Mouse (Mus musculus) gastrocnemius, adult 8-10 months (tissue): ENCODE measurements at regions not wholly inside any gene's neighbourhood (a gene's known extent, or its start where the extent isn't known, plus 50 kb on each side); places are given as distances from the start of the nearest gene placed in this dataset.

Experiments used
- DNase-seq, 2 experiments: peaks; one replicate each; pipeline ENCODE4 v3.0.0; 2022; ENCODE audit warnings: low spot score in 2 of 2

GRCm38 (mm10) chr3:52644178-52645128 lies 372.6 kb downstream of the Cog6 start:
- no peak for DNase-seq

GRCm38 (mm10) chr3:52643796-52644177 lies 373.2 kb downstream of the Cog6 start:
- DNase-seq = no peak

- DNase-seq = no peak
Observed at GRCm38 (mm10) chr3:52643100-52643551, 373.9 kb downstream of the Cog6 start.

DNA sequence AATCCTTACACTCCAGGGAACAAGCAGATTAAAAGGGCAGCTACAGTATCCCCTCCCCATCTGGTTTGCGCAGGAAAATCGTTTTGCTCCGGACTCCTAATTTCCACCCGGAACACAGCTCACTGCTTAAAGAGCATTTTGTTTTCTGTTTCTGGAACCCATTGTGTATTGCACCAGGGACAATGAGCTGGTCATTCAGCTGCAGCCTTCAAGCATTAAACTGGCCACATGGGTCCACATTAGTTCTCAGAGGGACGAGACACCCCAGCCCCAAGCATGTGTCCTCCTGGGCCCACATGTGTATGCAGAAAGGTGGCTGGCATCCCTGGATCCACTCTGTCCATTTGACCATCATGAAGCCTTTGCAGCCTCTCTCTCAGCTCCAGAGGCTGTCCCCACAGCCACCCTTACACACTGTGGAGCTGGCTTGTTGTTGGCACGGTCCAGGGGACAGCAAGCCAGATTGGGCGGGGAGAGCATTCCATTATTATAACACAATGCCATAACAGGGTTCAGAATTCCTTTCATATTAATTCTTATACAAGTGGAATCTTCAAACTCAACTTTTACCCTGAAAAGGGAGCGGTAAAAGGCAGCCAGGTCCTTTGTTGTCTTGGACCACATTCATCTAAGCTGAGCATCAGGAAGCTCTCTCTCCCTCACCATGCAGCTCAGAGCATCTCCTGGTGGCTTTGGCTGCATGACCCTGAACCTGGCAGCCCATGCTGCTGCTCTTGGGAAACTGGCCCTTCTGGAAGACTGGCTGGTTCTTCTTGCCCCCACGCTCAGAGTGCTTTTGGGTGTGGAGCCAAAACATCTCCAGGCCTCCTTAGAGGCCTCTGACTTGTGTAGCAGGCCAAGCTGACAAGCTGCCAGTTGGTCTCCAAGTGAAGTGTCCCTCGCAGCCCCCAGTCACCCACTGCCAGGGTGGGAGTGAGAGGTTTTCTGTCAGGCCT lies 373.4 kb downstream of the Foxo1 start:
- DNase-seq = peak; percentile 60 to 67

DNA sequence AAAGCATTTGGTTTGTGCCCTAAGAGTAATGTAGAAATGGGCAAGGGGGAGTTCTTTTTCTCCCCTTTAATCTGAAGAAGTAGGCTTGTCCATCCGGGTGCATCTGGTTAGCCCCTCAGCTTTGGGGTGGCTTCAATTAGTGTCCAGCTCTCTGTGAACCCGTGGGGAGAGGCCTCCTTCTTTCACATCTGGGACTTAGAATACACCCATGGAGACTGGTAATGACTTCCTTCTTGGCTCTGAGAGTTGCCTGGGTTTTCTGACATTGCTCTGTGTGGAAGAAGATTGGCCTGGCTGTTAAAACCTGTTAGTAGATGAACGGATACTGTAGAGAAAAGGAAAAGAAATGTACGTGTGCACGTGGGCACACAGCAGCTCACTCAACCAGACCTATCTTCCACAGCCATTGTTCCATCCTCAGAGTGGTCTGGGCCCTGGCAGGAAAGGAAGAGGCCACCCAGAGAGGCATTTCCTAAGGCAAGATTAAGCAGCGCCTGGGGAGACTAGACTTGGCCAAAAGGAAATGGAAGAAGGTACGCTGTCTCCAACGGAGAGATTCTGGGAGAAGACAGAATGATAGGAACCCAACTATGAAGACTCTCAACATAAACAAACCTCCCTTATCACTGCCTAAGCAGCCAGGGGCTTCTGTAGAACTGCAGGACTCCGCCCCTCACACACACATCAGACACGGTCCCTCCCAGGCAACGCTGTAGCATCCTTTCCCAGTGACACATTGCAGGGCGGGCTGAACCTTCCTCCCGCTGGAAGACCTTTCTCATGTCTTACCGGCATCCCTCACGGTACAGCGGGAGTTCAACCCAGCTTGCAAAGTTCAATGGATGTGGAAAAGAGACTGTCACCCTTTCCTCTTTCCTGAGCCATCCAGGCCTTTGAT lies 372.4 kb downstream of the Foxo1 start:
- DNase-seq = no peak

DNA sequence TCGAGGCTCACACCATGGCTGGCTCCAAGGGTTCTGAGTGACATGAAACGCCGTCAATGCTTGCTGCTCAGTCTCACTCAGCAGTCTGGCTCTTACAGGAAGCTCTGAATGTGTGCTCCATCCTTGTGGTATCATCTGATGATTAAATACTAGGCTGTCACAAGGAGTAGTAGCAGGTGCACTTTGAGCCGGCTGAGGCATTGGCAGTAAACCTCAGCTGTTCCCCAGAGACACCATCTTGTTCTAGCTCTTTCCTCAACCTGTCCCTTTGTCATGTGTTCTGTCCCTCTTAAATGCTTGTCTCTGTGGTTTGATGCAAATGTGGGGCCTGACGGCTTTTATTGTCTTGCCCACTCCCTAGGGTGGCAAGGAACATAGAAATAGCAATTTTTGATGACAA lies 370.7 kb downstream of the Foxo1 start:
- DNase-seq = no peak

DNA sequence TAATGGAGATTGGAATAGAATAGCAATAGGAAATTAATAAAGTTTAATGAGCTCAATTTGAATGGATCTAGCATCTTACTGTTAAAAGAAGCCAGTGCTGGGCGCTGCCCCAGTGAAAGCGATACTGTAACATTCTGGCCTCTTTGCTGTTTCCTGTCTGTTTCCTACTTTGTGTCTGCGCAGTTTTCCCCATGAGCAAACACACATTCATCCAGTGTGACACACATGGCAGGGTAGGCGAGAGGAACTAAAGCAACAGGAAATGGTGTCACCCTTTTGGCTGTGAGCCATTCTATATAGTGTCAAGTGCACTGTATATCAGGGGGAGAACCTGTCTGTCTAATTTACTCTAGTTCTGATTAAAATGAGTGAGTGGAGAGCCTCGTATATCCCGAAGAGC lies 366.2 kb downstream of the Foxo1 start:
- DNase-seq = no peak

DNA sequence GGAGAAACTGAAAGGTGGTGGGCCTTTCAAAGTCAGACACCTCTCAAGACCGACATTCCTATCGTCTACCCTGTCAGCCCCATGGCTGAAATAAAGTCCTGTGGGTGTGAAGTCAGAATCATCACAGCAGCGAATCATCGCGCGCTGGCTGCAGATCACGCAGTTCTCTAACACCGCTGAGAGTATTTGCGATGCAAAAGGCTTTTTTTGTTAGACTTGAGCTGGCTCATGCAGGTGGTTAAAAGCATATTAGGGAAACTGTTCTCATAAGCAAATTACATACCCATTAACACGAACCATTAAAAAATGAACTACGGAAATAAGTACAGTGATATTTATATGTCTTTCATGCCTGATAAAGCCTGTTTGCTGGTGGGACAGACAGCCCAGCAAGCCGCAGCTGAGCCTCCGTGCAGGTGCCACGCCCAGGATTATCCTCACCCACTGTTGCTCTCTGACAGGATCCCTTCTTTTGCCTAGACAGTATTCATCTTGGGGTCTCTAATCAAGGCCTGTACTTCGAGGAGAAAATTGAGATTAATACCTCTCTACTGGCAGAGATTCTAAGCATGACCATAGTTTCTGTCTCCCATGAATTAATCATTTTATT lies 365.5 kb downstream of the Foxo1 start:
- DNase-seq = no peak

DNA sequence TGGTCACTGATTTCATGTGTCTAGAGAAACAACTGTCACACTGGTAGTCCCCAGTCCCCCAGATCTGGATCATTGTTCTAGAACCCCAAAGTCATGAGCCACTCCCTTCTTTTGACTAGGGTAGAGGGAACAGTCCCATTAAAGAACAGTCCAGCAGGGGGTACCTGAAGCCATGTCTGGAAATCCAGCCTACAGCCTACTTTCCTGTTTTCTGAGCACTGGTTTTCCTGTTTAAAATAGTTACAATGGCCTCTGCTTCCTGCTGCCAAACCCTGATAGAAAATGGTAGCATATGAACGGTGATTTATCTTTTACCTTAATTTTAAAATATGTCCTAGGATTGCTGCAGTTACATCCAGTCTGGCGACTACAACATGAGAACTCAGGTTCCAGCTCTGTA lies 364.5 kb downstream of the Foxo1 start:
- DNase-seq = no peak

- DNase-seq = no peak
Observed at GRCm38 (mm10) chr3:52630209-52630608, 362.1 kb downstream of the Foxo1 start.

GRCm38 (mm10) chr3:52625125-52625524 lies 357.0 kb downstream of the Foxo1 start:
- DNase-seq = no peak

DNA sequence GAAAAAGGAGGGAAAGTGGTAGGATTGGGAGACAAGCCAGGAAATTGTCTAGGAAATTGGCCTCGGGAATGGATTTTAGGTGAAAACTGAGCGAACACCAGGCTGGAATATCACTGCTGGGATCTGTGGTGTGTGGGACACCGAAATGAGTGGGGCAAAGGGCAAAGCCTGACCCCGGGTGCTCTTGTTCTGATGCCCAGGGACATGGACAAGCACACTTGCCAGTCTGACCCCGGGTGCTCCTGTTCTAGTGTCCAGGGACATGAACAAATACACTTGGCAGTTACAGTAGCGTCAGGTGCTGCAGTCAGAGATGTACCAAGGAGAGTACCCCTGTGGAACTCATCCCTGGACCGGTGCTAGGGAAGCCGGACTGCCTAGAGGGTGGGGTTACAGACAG lies 354.4 kb downstream of the Foxo1 start:
- no peak for DNase-seq

DNA sequence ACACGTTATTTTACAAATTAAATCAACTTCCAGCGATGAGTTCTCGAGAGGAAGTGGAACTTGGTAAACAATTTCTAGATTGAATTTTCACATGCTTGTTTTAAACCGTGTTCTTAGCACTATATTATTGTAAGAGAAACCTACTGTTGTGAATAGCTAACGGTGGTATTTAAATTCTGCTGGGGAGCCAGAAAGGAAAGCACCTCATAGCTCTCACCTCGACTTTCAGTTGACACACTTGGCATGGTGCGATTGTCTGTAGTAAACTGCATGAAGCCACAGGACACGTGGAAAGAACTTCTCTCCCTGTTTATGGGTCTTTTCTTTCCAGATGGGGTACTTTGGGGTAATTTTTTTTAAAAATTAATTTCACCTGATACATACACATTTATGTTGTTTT lies 353.8 kb downstream of the Foxo1 start:
- no peak for DNase-seq

DNA sequence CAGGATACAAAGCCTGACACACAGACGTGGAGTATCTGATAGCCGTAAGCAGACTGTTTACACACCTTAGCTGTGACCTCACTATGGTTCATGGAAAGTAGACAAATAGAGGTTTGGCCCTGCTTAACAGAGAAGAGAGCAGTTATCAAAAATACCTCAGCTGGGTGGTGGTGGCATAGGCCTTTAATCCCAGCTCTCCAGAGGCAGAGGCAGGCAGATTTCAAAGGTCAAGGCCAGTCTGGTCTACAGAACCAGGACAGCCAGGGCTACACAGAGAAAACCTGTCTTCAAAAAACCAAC lies 350.7 kb downstream of the Foxo1 start:
- no peak for DNase-seq

GRCm38 (mm10) chr3:52618212-52618924 lies 350.2 kb downstream of the Foxo1 start:
- DNase-seq = no peak

DNA sequence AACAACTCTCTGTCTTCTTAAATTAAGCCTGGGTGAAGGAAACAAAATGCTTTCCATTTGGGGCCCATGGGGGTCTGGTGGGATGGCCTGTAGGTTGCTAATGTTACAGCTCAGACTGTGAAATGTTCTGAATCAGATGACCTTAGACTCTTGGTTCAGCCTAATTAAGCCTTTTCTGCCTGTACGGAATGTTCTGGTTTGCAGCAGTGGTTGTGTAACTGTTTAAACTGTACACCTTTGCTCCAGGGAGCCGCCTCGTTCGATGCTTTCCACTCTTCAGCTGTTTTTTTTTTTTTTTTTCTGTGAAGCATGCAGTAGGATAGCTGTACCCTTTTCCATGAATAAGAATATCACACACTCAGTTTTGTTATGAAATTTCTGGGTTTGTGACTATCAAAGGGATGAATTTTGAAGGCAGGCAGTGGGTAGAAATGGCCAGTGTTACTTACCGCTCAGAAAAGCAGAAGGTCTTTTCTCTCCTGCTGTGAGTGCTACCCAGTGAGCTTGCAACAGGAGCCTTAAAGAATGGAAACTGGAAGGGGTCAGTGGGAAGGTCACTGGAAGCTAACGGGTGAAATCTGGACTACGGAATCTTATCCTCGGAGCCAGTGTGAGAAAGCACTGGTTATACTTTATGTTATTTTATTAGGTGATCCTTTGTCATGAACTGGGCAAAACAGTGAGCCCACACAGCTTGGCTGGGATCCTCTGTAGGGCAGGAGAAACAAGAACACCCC lies 349.4 kb downstream of the Foxo1 start:
- no peak for DNase-seq

GRCm38 (mm10) chr3:52611881-52612280 lies 343.7 kb downstream of the Foxo1 start:
- DNase-seq = no peak

- no peak for DNase-seq
Observed at GRCm38 (mm10) chr3:52610466-52610865, 342.3 kb downstream of the Foxo1 start.

- DNase-seq = no peak
Observed at GRCm38 (mm10) chr3:52608086-52608426, 339.9 kb downstream of the Foxo1 start.
